Mouse (Mus musculus) limb, embryonic 11.5 days (tissue): ENCODE results near the gene Prmt9. TPM values are rescaled to one million over a fixed set of nuclear protein-coding genes. Genes with fewer than 3 reads are reported as not detected.

Experiments
- ATAC-seq: fragments of 200-750 bp; cut with Nextera tagmentation; 2 replicates; pipeline ENCODE4 v1.8.0; 2017; ENCODE audit warnings: low read depth; ENCODE audit not compliant: insufficient number of reproducible peaks, low FRiP score, low TSS enrichment
- DNase-seq: peaks from one replicate; pipeline ENCODE4 v3.0.0-alpha.2; 2015; ENCODE audit warnings: low spot score
- H3K27ac ChIP-seq: fragments of 300-500 bp; sonication (generic); replicated peaks from 2 replicates; pipeline ENCODE4 v1.5.1; 2014; ENCODE audit warnings: low read depth, mild to moderate bottlenecking, low read length
- H3K27me3 ChIP-seq: fragments of 300-500 bp; sonication (generic); 2 replicates; pipeline ENCODE4 v1.6.1; 2014; ENCODE audit warnings: mild to moderate bottlenecking, low read length, mixed read lengths; ENCODE audit not compliant: control insufficient read depth, insufficient read depth
- H3K36me3 ChIP-seq: fragments of 300-500 bp; sonication (generic); 2 replicates; pipeline ENCODE4 v1.6.1; 2014; ENCODE audit warnings: mild to moderate bottlenecking, low read length, moderate library complexity, mixed read lengths; ENCODE audit not compliant: control insufficient read depth, insufficient read depth
- H3K4me1 ChIP-seq: fragments of 300-500 bp; sonication (generic); 2 replicates; pipeline ENCODE4 v1.6.1; 2014; ENCODE audit warnings: low read length, mixed read lengths; ENCODE audit not compliant: control insufficient read depth, insufficient read depth
- H3K4me2 ChIP-seq: fragments of 300-500 bp; sonication (generic); 2 replicates; pipeline ENCODE4 v1.6.1; 2014; ENCODE audit warnings: low read depth, mild to moderate bottlenecking, moderate library complexity; ENCODE audit not compliant: severe bottlenecking
- H3K4me3 ChIP-seq: fragments of 300-500 bp; sonication (generic); 2 replicates; pipeline ENCODE4 v1.5.1; 2014; ENCODE audit warnings: low read depth, low read length
- H3K9ac ChIP-seq: fragments of 300-500 bp; sonication (generic); 2 replicates; pipeline ENCODE4 v1.6.1; 2014; ENCODE audit warnings: mild to moderate bottlenecking, low read length
- H3K9me3 ChIP-seq: fragments of 300-500 bp; sonication (generic); 2 replicates; pipeline ENCODE4 v1.6.1; 2016; ENCODE audit warnings: low read length; ENCODE audit not compliant: control insufficient read depth
- WGBS: fragments of 180-500 bp; shearing (Covaris S2); extraction: QIAGEN DNeasy Blood & Tissue Kit; methylation state at CpG from one replicate; pipeline ENCODE4 v1.1.7; 2014; 5-methylcytosine and 5-hydroxymethylcytosine counted together
- polyA plus RNA-seq: library from polyadenylated mRNA; unstranded; fragments of >200 nt; fragmentation: Nextera tagmentation; extraction: Ambion mirVana; gene quantifications from 2 replicates; pipeline ENCODE4 v1.2.1, GENCODE M21; 2014

The Prmt9 gene
- polyA plus RNA-seq, 1 experiment from 2014 or later, result 22.2 TPM

GRCm38 (mm10) chr8:77521028-77521785 is 28.0 kb upstream of the Prmt9 start:
- H3K27ac ChIP-seq, result no peak overlapping the region
- H3K27me3 ChIP-seq, result no peaks in the 10 kb centered on the region
- DNase-seq (no peak), ATAC-seq (no peak)
- WGBS, result 52% methylated on average over 8 of the region's 8 CpGs
- no peak overlapping the region for H3K9ac ChIP-seq
- no peaks in the 10 kb centered on the region for H3K9me3 ChIP-seq
- no peak overlapping the region for H3K4me2 ChIP-seq
- H3K4me1 ChIP-seq, result peaks cover 9% of the 10 kb centered on the region
- H3K36me3 ChIP-seq, result no peaks in the 10 kb centered on the region
- H3K4me3 ChIP-seq, result no peak overlapping the region

- Histone ChIP-seq H3K27me3 (no peaks in the 10 kb centered on the region), H3K36me3 (no peaks in the 10 kb centered on the region), H3K4me2 (no peak overlapping the region), H3K4me3 (no peak overlapping the region), H3K27ac (no peak overlapping the region), H3K9ac (no peak overlapping the region), H3K4me1 (peaks cover 8% of the 10 kb centered on the region), H3K9me3 (no peaks in the 10 kb centered on the region)
- WGBS, result 65% methylated on average over 8 of the region's 8 CpGs
- ATAC-seq, result no peak
- no peak for DNase-seq
Measured at GRCm38 (mm10) chr8:77522984-77523383, 26.2 kb upstream of the Prmt9 start.

GRCm38 (mm10) chr8:77524018-77524615 is 25.1 kb upstream of the Prmt9 start:
- no peak for DNase-seq
- H3K9ac ChIP-seq, result no peak overlapping the region

GRCm38 (mm10) chr8:77524906-77525305 is 24.3 kb upstream of the Prmt9 start:
- Histone ChIP-seq H3K4me2 (no peak overlapping the region), H3K9ac (no peak overlapping the region), H3K9me3 (no peaks in the 10 kb centered on the region), H3K4me1 (peaks cover 8% of the 10 kb centered on the region), H3K4me3 (no peak overlapping the region), H3K36me3 (no peaks in the 10 kb centered on the region), H3K27me3 (no peaks in the 10 kb centered on the region), H3K27ac (no peak overlapping the region)
- WGBS, result 97% methylated on average over 2 of the region's 2 CpGs
- DNase-seq (no peak), ATAC-seq (no peak)

More at GRCm38 (mm10) chr8:77524018-77524615, 25.1 kb upstream of the Prmt9 start:
- H3K4me3 ChIP-seq, result no peak overlapping the region
- no peaks in the 10 kb centered on the region for H3K27me3 ChIP-seq
- H3K4me2 ChIP-seq, result no peak overlapping the region
- 71% methylated on average over 14 of the region's 14 CpGs for WGBS
- ATAC-seq, result no peak
- H3K4me1 ChIP-seq, result peaks cover 8% of the 10 kb centered on the region
- H3K36me3 ChIP-seq, result no peaks in the 10 kb centered on the region
- no peak overlapping the region for H3K27ac ChIP-seq
- no peaks in the 10 kb centered on the region for H3K9me3 ChIP-seq

GRCm38 (mm10) chr8:77526130-77526529 is 23.1 kb upstream of the Prmt9 start:
- no peaks in the 10 kb centered on the region for H3K27me3 ChIP-seq
- DNase-seq (no peak), ATAC-seq (no peak)
- H3K9me3 ChIP-seq, result no peaks in the 10 kb centered on the region
- no peak overlapping the region for H3K27ac ChIP-seq
- no peaks in the 10 kb centered on the region for H3K36me3 ChIP-seq
- no peak overlapping the region for H3K4me2 ChIP-seq
- no peak overlapping the region for H3K9ac ChIP-seq
- WGBS, result 79% methylated on average over 8 of the region's 8 CpGs
- peaks cover 8% of the 10 kb centered on the region for H3K4me1 ChIP-seq
- H3K4me3 ChIP-seq, result no peak overlapping the region

- Histone ChIP-seq H3K9me3 (no peaks in the 10 kb centered on the region), H3K4me2 (no peak overlapping the region), H3K4me3 (no peak overlapping the region), H3K27ac (no peak overlapping the region), H3K27me3 (no peaks in the 10 kb centered on the region), H3K9ac (no peak overlapping the region), H3K36me3 (no peaks in the 10 kb centered on the region), H3K4me1 (no peaks in the 10 kb centered on the region)
- 78% methylated on average over 8 of the region's 8 CpGs for WGBS
- no peak for DNase-seq
- no peak for ATAC-seq
Measured at GRCm38 (mm10) chr8:77534358-77534992, 14.7 kb upstream of the Prmt9 start.

GRCm38 (mm10) chr8:77535026-77535595 is 14.1 kb upstream of the Prmt9 start:
- Histone ChIP-seq H3K9ac (no peak overlapping the region), H3K27me3 (no peaks in the 10 kb centered on the region), H3K36me3 (no peaks in the 10 kb centered on the region), H3K9me3 (no peaks in the 10 kb centered on the region), H3K4me3 (no peak overlapping the region), H3K27ac (no peak overlapping the region), H3K4me1 (no peaks in the 10 kb centered on the region), H3K4me2 (no peak overlapping the region)
- ATAC-seq (no peak), DNase-seq (no peak)
- 88% methylated on average over 5 of the region's 5 CpGs for WGBS

GRCm38 (mm10) chr8:77536821-77537220 is 12.4 kb upstream of the Prmt9 start:
- Histone ChIP-seq H3K9ac (no peak overlapping the region), H3K27ac (no peak overlapping the region), H3K27me3 (no peaks in the 10 kb centered on the region), H3K9me3 (no peaks in the 10 kb centered on the region), H3K4me2 (no peak overlapping the region), H3K4me1 (no peaks in the 10 kb centered on the region), H3K36me3 (no peaks in the 10 kb centered on the region), H3K4me3 (no peak overlapping the region)
- 83% methylated on average over 12 of the region's 12 CpGs for WGBS
- ATAC-seq, result no peak
- DNase-seq, result no peak
